Mouse (Mus musculus): Measurements from ENCODE around the gene Dr1. TPM values are rescaled to one million over a fixed set of nuclear protein-coding genes. Genes with fewer than 3 reads are reported as not detected.

Dr1 gene
- polyA plus RNA-seq (2021; fragmentation: Nextera tagmentation) = 15.8 and 17.7 TPM in 2 replicates
- long read RNA-seq, experiment 1, transcript Dr1-201 (3 exons, 3,085 nt) = major isoform, 314 of 329 reads
- long read RNA-seq, experiment 1, partial matches to known transcripts = 3 of 329 reads
- long read RNA-seq, experiment 1, other reads (novel, unspliced or antisense) = 12 of 329 reads
- long read RNA-seq, experiment 2, transcript Dr1-201 (3 exons, 3,085 nt) = major isoform, 27 of 31 reads
- long read RNA-seq, experiment 2, partial matches to known transcripts = 1 of 31 reads
- long read RNA-seq, experiment 2, other reads (novel, unspliced or antisense) = 3 of 31 reads

GRCm38 (mm10) chr5:108268127-108269062 lies at the start of gene Dr1:
TSS of gene Dr1 (plus strand) at chr5:108268897.

GRCm38 (mm10) chr5:108312224-108313064 lies 43.7 kb downstream of the Dr1 start, which contains the start of gene Pigg:
TSS of gene Pigg (plus strand) at chr5:108312609.

Other genes with a start within 250 kb of the Dr1 start
- 19.7 and 24.5 TPM in 2 replicates for gene Mtf2, start 203.2 kb upstream of the Dr1 start, polyA plus RNA-seq (2021; fragmentation: Nextera tagmentation)
- gene Tmed5, start 136.3 kb upstream of the Dr1 start, polyA plus RNA-seq (2021; fragmentation: Nextera tagmentation) = 34.2 and 50.6 TPM in 2 replicates
- 0.80 and 1.0 TPM in 2 replicates for gene Ccdc18, start 136.0 kb upstream of the Dr1 start, polyA plus RNA-seq (2021; fragmentation: Nextera tagmentation)
- gene Pigg, start 43.7 kb downstream of the Dr1 start, polyA plus RNA-seq (2021; fragmentation: Nextera tagmentation) = 4.4 and 5.0 TPM in 2 replicates
- gene Gm42517, start 99.0 kb downstream of the Dr1 start, polyA plus RNA-seq (2021; fragmentation: Nextera tagmentation) = 4.2 and 37.4 TPM in 2 replicates
- 0.04 TPM in 1 of 2 replicates, not detected in the other for gene Pde6b, start 119.5 kb downstream of the Dr1 start, polyA plus RNA-seq (2021; fragmentation: Nextera tagmentation)
- gene Atp5k, start 165.6 kb downstream of the Dr1 start, polyA plus RNA-seq (2021; fragmentation: Nextera tagmentation) = 1,757 and 2,023 TPM in 2 replicates
- 0.15 and 0.31 TPM in 2 replicates for gene Mfsd7a, start 180.0 kb downstream of the Dr1 start, polyA plus RNA-seq (2021; fragmentation: Nextera tagmentation)
- gene Pcgf3, start 192.3 kb downstream of the Dr1 start, polyA plus RNA-seq (2021; fragmentation: Nextera tagmentation) = 4.8 and 14.2 TPM in 2 replicates

All from left cerebral cortex, adult 6 months (tissue).